Mouse (Mus musculus) liver, adult 2 months (tissue): Measurements from ENCODE around the gene Plekhg5.

Source experiments
- CTCF ChIP-seq: fragments of 200-500 bp; IDR thresholded peaks from 2 replicates; pipeline ENCODE4 v1.5.1; 2011; ENCODE audit warnings: low read depth, low read length, control low read depth
- POLR2A ChIP-seq: fragments of 200-500 bp; IDR thresholded peaks from 2 replicates; pipeline ENCODE4 v1.6.1; 2011; ENCODE audit warnings: low read length, control low read depth; ENCODE audit not compliant: insufficient read depth; ENCODE audit errors: extremely low read depth

DNA sequence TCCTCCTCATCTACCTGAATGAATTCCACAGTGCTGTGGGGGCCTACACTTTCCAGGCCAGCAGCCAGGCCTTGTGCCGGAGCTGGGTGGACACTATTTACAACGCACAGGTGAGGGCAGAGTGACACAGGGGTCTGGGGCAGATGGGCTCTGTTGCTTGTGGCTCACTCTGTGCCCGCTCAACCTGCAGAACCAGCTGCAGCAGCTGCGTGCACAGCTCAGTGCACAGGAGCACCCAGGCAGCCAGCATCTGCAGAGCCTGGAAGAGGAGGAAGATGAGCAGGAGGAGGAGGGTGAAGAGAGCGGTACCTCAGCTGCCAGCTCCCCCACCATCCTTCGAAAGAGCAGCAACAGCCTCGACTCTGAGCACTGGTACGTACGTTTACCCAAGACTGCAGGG is 40.0 kb downstream of the Plekhg5 start:
- TF ChIP-seq POLR2A (no peak), CTCF (no peak)
